Comparison of ENCODE assay signal across 13 mouse cellular contexts in genomic region chr16:18236676-18237501, GRCm38 (mm10). TPM values are rescaled to one million over a fixed set of nuclear protein-coding genes. Genes with fewer than 3 reads are reported as not detected.
DNase-seq lines count a peak whose midpoint lies in the region; ATAC-seq and TF ChIP-seq lines count a peak whose summit lies in the region.
"Had no signal": no experiment of that assay in that cellular context is flagged by ENCODE, and none has a peak within 500 bp of the region (broad histone marks: within the 10 kb centered on the region; RNA-seq: fewer than 3 reads in every experiment).

No protein-coding gene starts in this region.

- no peaks in the 10 kb centered on the region for H3K27me3 ChIP-seq in heart, embryonic 16.5 days (ENCODE audit: control insufficient read depth, insufficient read depth, low read length)
- H3K27me3 ChIP-seq in midbrain, embryonic 11.5 days (ENCODE audit: control insufficient read depth, insufficient read depth, low read length), result no peaks in the 10 kb centered on the region
- H3K27me3 ChIP-seq in midbrain, embryonic 10.5 days (ENCODE audit: low read depth, poor library complexity, severe bottlenecking), result no peaks in the 10 kb centered on the region
- H3K27me3 ChIP-seq in embryonic facial prominence, embryonic 15.5 days, result no peaks in the 10 kb centered on the region
- no peaks in the 10 kb centered on the region for H3K27me3 ChIP-seq in stomach, postnatal 0 days (ENCODE audit: control insufficient read depth, insufficient read depth, low read length)

- no peaks in the 10 kb centered on the region for H3K9me3 ChIP-seq in heart, embryonic 16.5 days (replicated peaks; ENCODE audit: control insufficient read depth, low read length)
- no peaks in the 10 kb centered on the region for H3K9me3 ChIP-seq in midbrain, embryonic 11.5 days (ENCODE audit: control insufficient read depth, low read length)
- H3K9me3 ChIP-seq in midbrain, embryonic 10.5 days (replicated peaks), result no peaks in the 10 kb centered on the region
- no peaks in the 10 kb centered on the region for H3K9me3 ChIP-seq in embryonic facial prominence, embryonic 15.5 days (replicated peaks)
- H3K9me3 ChIP-seq in stomach, postnatal 0 days (ENCODE audit: control insufficient read depth, low read length), result no peaks in the 10 kb centered on the region

- H3K4me3 ChIP-seq in heart, embryonic 16.5 days (ENCODE audit: low read length), result no peak overlapping the region
- no peak overlapping the region for H3K4me3 ChIP-seq in midbrain, embryonic 11.5 days (ENCODE audit: low read depth, low read length)
- no peak overlapping the region for H3K4me3 ChIP-seq in midbrain, embryonic 10.5 days
- no peak overlapping the region for H3K4me3 ChIP-seq in embryonic facial prominence, embryonic 15.5 days (replicated peaks)
- no peak overlapping the region for H3K4me3 ChIP-seq in stomach, postnatal 0 days (ENCODE audit: low read depth, low read length)

- H3K4me1 ChIP-seq in heart, embryonic 16.5 days (ENCODE audit: control insufficient read depth, insufficient read depth, low read length), result peaks cover 24% of the 10 kb centered on the region
- peaks cover 18% of the 10 kb centered on the region for H3K4me1 ChIP-seq in midbrain, embryonic 11.5 days (ENCODE audit: control insufficient read depth, insufficient read depth, low read length)
- peaks cover 31% of the 10 kb centered on the region for H3K4me1 ChIP-seq in midbrain, embryonic 10.5 days
- H3K4me1 ChIP-seq in embryonic facial prominence, embryonic 15.5 days, result peaks cover 31% of the 10 kb centered on the region
- H3K4me1 ChIP-seq in stomach, postnatal 0 days (replicated peaks; ENCODE audit: control insufficient read depth, insufficient read depth), result 0 out of 2 replicates have a peak, but pooled peaks cover 4% of the 10 kb centered on the region

- intact Hi-C loops in heart, postnatal 10 days (cut with DNase I), result no loop called here

- no peak for TF ChIP-seq EP300 in stomach, postnatal 0 days (optimal IDR thresholded peaks at IDR 0.05)

- H3K9ac ChIP-seq in heart, embryonic 16.5 days (ENCODE audit: low read length), result peak overlapping the region; percentile 95; the same call in 1 of the 2 replicates
- peak overlapping the region; percentile 30; the same call in 1 of the 2 replicates for H3K9ac ChIP-seq in midbrain, embryonic 11.5 days (ENCODE audit: low read length)
- no peak overlapping the region for H3K9ac ChIP-seq in embryonic facial prominence, embryonic 15.5 days
- no peak overlapping the region; the same call in 1 of the 2 replicates for H3K9ac ChIP-seq in stomach, postnatal 0 days (ENCODE audit: low read length)

- no peak for DNase-seq in heart, postnatal 10 days
- peak; percentile 84 for DNase-seq in midbrain, embryonic 11.5 days (ENCODE audit: low spot score, missing footprints)
- no peak for DNase-seq in midbrain, embryonic 10.5 days (ENCODE audit: low spot score)
- DNase-seq in stomach, postnatal 0 days (ENCODE audit: low spot score), result no peak
- DNase-seq: kidney, adult 11 months; spleen, adult 18-20 months had no signal

- H3K27ac ChIP-seq in heart, embryonic 16.5 days (ENCODE audit: low read length), result peak overlapping the region; percentile 96; the same call in 1 of the 2 replicates
- H3K27ac ChIP-seq in midbrain, embryonic 11.5 days (ENCODE audit: low read depth, low read length), result 0 out of 2 replicates have a peak overlapping the region, but pooled peaks have one; percentile 8
- H3K27ac ChIP-seq in midbrain, embryonic 10.5 days (replicated peaks), result no peak overlapping the region
- peak overlapping the region; percentile 91 for H3K27ac ChIP-seq in embryonic facial prominence, embryonic 15.5 days (replicated peaks)
- peak overlapping the region; percentile 40 for H3K27ac ChIP-seq in stomach, postnatal 0 days (replicated peaks)

- ATAC-seq in heart, embryonic 16.5 days (replicated peaks; ENCODE audit: extremely low read depth, insufficient read depth, low FRiP score), result no peak
- no peak for ATAC-seq in midbrain, embryonic 11.5 days (ENCODE audit: low FRiP score)
- no peak for ATAC-seq in embryonic facial prominence, embryonic 15.5 days (ENCODE audit: insufficient number of reproducible peaks, low FRiP score, low TSS enrichment, low read depth)
- ATAC-seq in stomach, postnatal 0 days (ENCODE audit: low FRiP score, low TSS enrichment), result no peak
- no peak for ATAC-seq in monocyte, adult 5-6 weeks (replicated peaks; ENCODE audit: insufficient number of reproducible peaks, low FRiP score, low TSS enrichment, poor library complexity, severe bottlenecking)

- H3K4me2 ChIP-seq in heart, embryonic 16.5 days (ENCODE audit: low read depth, low read length), result no peak overlapping the region
- H3K4me2 ChIP-seq in midbrain, embryonic 11.5 days, result no peak overlapping the region
- H3K4me2 ChIP-seq in embryonic facial prominence, embryonic 15.5 days (replicated peaks), result no peak overlapping the region
- no peak overlapping the region for H3K4me2 ChIP-seq in stomach, postnatal 0 days (replicated peaks; ENCODE audit: low read depth)

- TF ChIP-seq CTCF in stomach, postnatal 0 days (IDR thresholded peaks at IDR 0.05; ENCODE audit: low read depth), result no peak

- 77% methylated on average over 7 of the region's 7 CpGs for WGBS in heart, embryonic 16.5 days
- WGBS in midbrain, embryonic 11.5 days, result 85% methylated on average over 7 of the region's 7 CpGs
- 79% methylated on average over 7 of the region's 7 CpGs for WGBS in midbrain, embryonic 10.5 days
- WGBS in embryonic facial prominence, embryonic 15.5 days, result 69% methylated on average over 7 of the region's 7 CpGs
- 58% methylated on average over 7 of the region's 7 CpGs for WGBS in stomach, postnatal 0 days

- H3K36me3 ChIP-seq in heart, embryonic 16.5 days (ENCODE audit: control insufficient read depth, insufficient read depth), result peaks cover 22% of the 10 kb centered on the region
- peaks cover 21% of the 10 kb centered on the region for H3K36me3 ChIP-seq in midbrain, embryonic 11.5 days (ENCODE audit: control insufficient read depth, insufficient read depth, low read length)
- H3K36me3 ChIP-seq in midbrain, embryonic 10.5 days, result peaks cover 50% of the 10 kb centered on the region
- peaks cover 49% of the 10 kb centered on the region for H3K36me3 ChIP-seq in embryonic facial prominence, embryonic 15.5 days
- peaks cover 11% of the 10 kb centered on the region; the same call in 1 of the 2 replicates for H3K36me3 ChIP-seq in stomach, postnatal 0 days (ENCODE audit: control insufficient read depth, insufficient read depth, low read length)

RNA-seq across cellular contexts. Expression of gene Zdhhc8, which starts 2.0 kb away (rescaled TPM):
- polyA plus RNA-seq in heart, embryonic 16.5 days (2015; fragmentation: Nextera tagmentation; extraction: Ambion mirVana), result 16.3 and 22.7 TPM in 2 replicates
- total RNA-seq in heart, postnatal 10 days (2021), result 10 to 100 TPM; 33.2 to 35.7 TPM
- 7.1 and 8.4 TPM in 2 replicates for polyA plus RNA-seq in midbrain, embryonic 11.5 days (2014; fragmentation: Nextera tagmentation; extraction: Ambion mirVana)
- polyA plus RNA-seq in midbrain, embryonic 10.5 days (2016; fragmentation: Nextera tagmentation; extraction: Ambion mirVana), result 9.4 and 11.3 TPM in 2 replicates
- 24.3 and 24.7 TPM in 2 replicates for polyA plus RNA-seq in embryonic facial prominence, embryonic 15.5 days (2015; fragmentation: Nextera tagmentation; extraction: Ambion mirVana)
- polyA plus RNA-seq in stomach, postnatal 0 days (2015; fragmentation: Nextera tagmentation; extraction: Ambion mirVana), result 6.8 and 7.8 TPM in 2 replicates
- total RNA-seq in monocyte, adult 5-6 weeks (2017), result 0.76 to 6.5 TPM (median 1.2 TPM) in 3 replicates

RNA-seq across cellular contexts. Expression of gene Trmt2a, which starts 11.6 kb away (rescaled TPM):
- polyA plus RNA-seq in heart, embryonic 16.5 days (2015; fragmentation: Nextera tagmentation; extraction: Ambion mirVana), result 65.9 and 69.9 TPM in 2 replicates
- 10 to 100 TPM; 24.1 to 30.6 TPM for total RNA-seq in heart, postnatal 10 days (2021)
- 90.4 and 104 TPM in 2 replicates for polyA plus RNA-seq in midbrain, embryonic 11.5 days (2014; fragmentation: Nextera tagmentation; extraction: Ambion mirVana)
- polyA plus RNA-seq in midbrain, embryonic 10.5 days (2016; fragmentation: Nextera tagmentation; extraction: Ambion mirVana), result 127 and 132 TPM in 2 replicates
- 114 TPM in 2 replicates for polyA plus RNA-seq in embryonic facial prominence, embryonic 15.5 days (2015; fragmentation: Nextera tagmentation; extraction: Ambion mirVana)
- 35.4 and 39.8 TPM in 2 replicates for polyA plus RNA-seq in stomach, postnatal 0 days (2015; fragmentation: Nextera tagmentation; extraction: Ambion mirVana)
- total RNA-seq in monocyte, adult 5-6 weeks (2017), result 78.5 to 79.6 TPM (median 79.2 TPM) in 3 replicates

RNA-seq across cellular contexts. Expression of gene Ranbp1, which starts 11.6 kb away (rescaled TPM):
- 295 and 343 TPM in 2 replicates for polyA plus RNA-seq in heart, embryonic 16.5 days (2015; fragmentation: Nextera tagmentation; extraction: Ambion mirVana)
- 10 to 100 TPM; 79.1 to 82.9 TPM for total RNA-seq in heart, postnatal 10 days (2021)
- polyA plus RNA-seq in midbrain, embryonic 11.5 days (2014; fragmentation: Nextera tagmentation; extraction: Ambion mirVana), result 1,256 and 1,339 TPM in 2 replicates
- 1,186 and 1,334 TPM in 2 replicates for polyA plus RNA-seq in midbrain, embryonic 10.5 days (2016; fragmentation: Nextera tagmentation; extraction: Ambion mirVana)
- 450 and 466 TPM in 2 replicates for polyA plus RNA-seq in embryonic facial prominence, embryonic 15.5 days (2015; fragmentation: Nextera tagmentation; extraction: Ambion mirVana)
- 236 and 273 TPM in 2 replicates for polyA plus RNA-seq in stomach, postnatal 0 days (2015; fragmentation: Nextera tagmentation; extraction: Ambion mirVana)
- 90.8 to 134 TPM (median 92.1 TPM) in 3 replicates for total RNA-seq in monocyte, adult 5-6 weeks (2017)

RNA-seq across cellular contexts. Expression of gene Ccdc188, which starts 19.2 kb away (rescaled TPM):
- 0.17 TPM in 1 of 2 replicates, not detected in the other for polyA plus RNA-seq in heart, embryonic 16.5 days (2015; fragmentation: Nextera tagmentation; extraction: Ambion mirVana)
- total RNA-seq in heart, postnatal 10 days (2021), result not detected
- polyA plus RNA-seq in midbrain, embryonic 11.5 days (2014; fragmentation: Nextera tagmentation; extraction: Ambion mirVana), result not detected in 2 replicates
- polyA plus RNA-seq in midbrain, embryonic 10.5 days (2016; fragmentation: Nextera tagmentation; extraction: Ambion mirVana), result not detected in 2 replicates
- not detected in 2 replicates for polyA plus RNA-seq in embryonic facial prominence, embryonic 15.5 days (2015; fragmentation: Nextera tagmentation; extraction: Ambion mirVana)
- not detected in 2 replicates for polyA plus RNA-seq in stomach, postnatal 0 days (2015; fragmentation: Nextera tagmentation; extraction: Ambion mirVana)
- not detected in 3 replicates for total RNA-seq in monocyte, adult 5-6 weeks (2017)
- total RNA-seq: common myeloid progenitor, adult 5-6 weeks; left cerebral cortex, adult 8-10 months had no signal
- polyA plus RNA-seq: brain, embryonic 14.5 days; urinary bladder, adult 2 months had no signal

RNA-seq across cellular contexts. Expression of gene Gm49776, which starts 21.2 kb away (rescaled TPM):
- polyA plus RNA-seq in heart, embryonic 16.5 days (2015; fragmentation: Nextera tagmentation; extraction: Ambion mirVana), result 3.2 TPM in 1 of 2 replicates, not detected in the other
- total RNA-seq in heart, postnatal 10 days (2021), result not detected
- 1.4 TPM in 1 of 2 replicates, not detected in the other for polyA plus RNA-seq in midbrain, embryonic 11.5 days (2014; fragmentation: Nextera tagmentation; extraction: Ambion mirVana)
- 1.9 and 2.2 TPM in 2 replicates for polyA plus RNA-seq in midbrain, embryonic 10.5 days (2016; fragmentation: Nextera tagmentation; extraction: Ambion mirVana)
- polyA plus RNA-seq in embryonic facial prominence, embryonic 15.5 days (2015; fragmentation: Nextera tagmentation; extraction: Ambion mirVana), result 2.5 TPM in 2 replicates
- 0.67 and 1.8 TPM in 2 replicates for polyA plus RNA-seq in stomach, postnatal 0 days (2015; fragmentation: Nextera tagmentation; extraction: Ambion mirVana)
- total RNA-seq in monocyte, adult 5-6 weeks (2017), result 4.2 TPM in 1 of 3 replicates, not detected in the others
- total RNA-seq: common myeloid progenitor, adult 5-6 weeks; left cerebral cortex, adult 8-10 months had no signal
- polyA plus RNA-seq: brain, embryonic 14.5 days; urinary bladder, adult 2 months had no signal

Comparison
In these comparisons a context has a peak if more than half of its experiments do, and no peak if none do; other contexts are left out.
1. H3K9ac ChIP-seq: peak in heart, embryonic 16.5 days (single experiment) and midbrain, embryonic 11.5 days (single experiment); none in embryonic facial prominence, embryonic 15.5 days (single experiment) and stomach, postnatal 0 days (single experiment).